Mouse (Mus musculus) macrophage (primary cell): ENCODE results near the gene Kiz. TPM values are rescaled to one million over a fixed set of nuclear protein-coding genes. Genes with fewer than 3 reads are reported as not detected.

ENCODE experiments used
- polyA plus RNA-seq: library from polyadenylated mRNA; stranded (reverse); fragments of 250-400 nt; gene quantifications from 3 replicates; pipeline ENCODE4 v1.2.4, GENCODE M21; 2018; ENCODE audit warnings: inconsistent platforms

Kiz gene
- polyA plus RNA-seq, 1 experiment from 2014 or later, result 18.0 TPM

Other genes with a start within 250 kb of the Kiz start
- gene Xrn2, start 157.1 kb downstream of the Kiz start, polyA plus RNA-seq, result 58.1 to 75.3 TPM (median 58.7 TPM) in 3 replicates
- gene Nkx2-4, start 229.6 kb downstream of the Kiz start, polyA plus RNA-seq, result not detected in 3 replicates